Mouse (Mus musculus) liver, postnatal 0 days (tissue): Measurements from ENCODE around the gene Mynn.

Experiments used
- CTCF ChIP-seq: sonication (generic); IDR thresholded peaks from 2 replicates; pipeline ENCODE4 v1.5.1; 2016; ENCODE audit warnings: antibody characterized with exemption, low read depth
- EP300 ChIP-seq: IDR thresholded peaks from 2 replicates; pipeline ENCODE4 v1.6.1; 2016; ENCODE audit warnings: antibody characterized with exemption, low read depth, mild to moderate bottlenecking

DNA sequence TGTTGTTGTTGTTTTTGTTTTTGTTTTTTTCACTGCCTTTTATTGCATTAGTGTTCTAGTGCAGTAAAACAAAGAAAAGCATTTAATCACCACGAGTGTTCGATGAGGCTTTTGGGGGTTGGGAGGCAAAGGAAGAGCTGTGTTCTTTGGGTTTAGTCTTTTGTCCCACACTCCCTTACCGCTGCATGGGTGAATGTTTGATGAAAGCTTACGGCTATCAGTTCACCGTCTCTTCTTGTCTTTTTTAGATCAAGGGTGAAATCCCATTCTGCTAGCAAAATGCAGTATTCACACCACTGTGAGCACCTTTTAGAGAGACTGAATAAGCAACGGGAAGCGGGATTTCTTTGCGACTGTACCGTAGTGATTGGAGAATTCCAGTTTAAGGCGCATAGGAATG lies 1.4 kb downstream of the Mynn start:
- TF ChIP-seq EP300, result no peak
- no peak for TF ChIP-seq CTCF
